Mouse (Mus musculus): Measurements from ENCODE around the gene Prdm1.

DNA sequence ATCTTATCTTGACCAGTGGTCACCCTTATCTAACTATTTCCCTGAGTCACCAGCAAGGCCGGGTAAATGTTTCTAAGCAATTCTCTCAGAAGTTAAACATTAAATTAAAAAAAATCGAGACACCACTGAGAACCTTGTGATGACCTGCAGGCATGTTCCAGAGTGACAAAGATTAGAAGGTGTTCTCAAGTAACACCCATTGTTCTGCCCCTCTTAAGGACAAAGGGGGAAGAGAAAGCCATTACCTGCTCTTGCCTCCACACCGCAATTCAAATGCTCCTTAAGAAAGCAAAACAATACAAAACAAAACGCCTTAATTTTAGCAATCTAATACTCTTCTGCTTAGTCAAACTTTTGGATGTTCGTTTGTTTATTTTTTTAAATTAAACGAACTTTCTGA lies 8.1 kb downstream of the Prdm1 start:
- TF ChIP-seq CTCF (IDR thresholded peaks at IDR 0.05) = no peak
- no peak for TF ChIP-seq EP300 (IDR thresholded peaks at IDR 0.05)
